Mouse (Mus musculus) mesoderm, embryonic 11.5 days (tissue): Measurements from ENCODE around the gene Hp.

Experiments used
- DNase-seq: peaks from one replicate; pipeline ENCODE4 v3.0.0-alpha.2; 2012; ENCODE audit warnings: low read depth, low spot score

The Hp gene

GRCm38 (mm10) chr8:109563881-109564280 lies 15.1 kb downstream of the Hp start:
- no peak for DNase-seq

- DNase-seq, result peak; percentile 33
These were observed 27.3 kb downstream of the Hp start for GRCm38 (mm10) chr8:109551663-109552062.

GRCm38 (mm10) chr8:109544049-109544448 lies 34.9 kb downstream of the Hp start:
- DNase-seq, result no peak

GRCm38 (mm10) chr8:109542748-109543519 lies 36.0 kb downstream of the Hp start:
- DNase-seq, result no peak

GRCm38 (mm10) chr8:109542165-109542564 lies 36.8 kb downstream of the Hp start:
- DNase-seq, result no peak

- peak; percentile 85 for DNase-seq
These were observed 42.3 kb downstream of the Hp start for GRCm38 (mm10) chr8:109536703-109537102.

GRCm38 (mm10) chr8:109535140-109535990 lies 43.6 kb downstream of the Hp start:
- peak; percentile 54 for DNase-seq
